In the genomic region with DNA sequence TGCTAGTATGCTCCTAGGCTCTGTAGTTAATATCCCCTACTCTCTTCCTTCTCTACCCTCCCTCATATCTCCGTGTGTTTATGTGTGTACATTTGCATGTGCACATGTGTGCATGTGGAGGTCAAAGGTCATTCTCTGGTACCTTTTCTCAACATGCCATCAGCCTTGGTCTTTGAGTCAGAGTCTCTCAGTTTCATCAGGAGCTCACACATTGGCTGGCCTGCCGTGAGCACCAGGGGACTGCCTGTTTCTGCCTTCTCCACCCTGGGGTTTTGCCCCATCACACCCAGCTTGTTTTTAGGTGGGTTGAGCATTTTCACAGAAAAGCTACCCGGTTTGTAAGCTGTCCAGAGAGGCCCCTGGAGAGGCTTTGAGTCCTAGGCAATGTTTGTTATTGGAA, we compare ENCODE assay signal across 33 mouse cellular contexts.
"Had no signal": no experiment of that assay in that cellular context is flagged by ENCODE, and none has a peak within 500 bp of the region (broad histone marks: within the 10 kb centered on the region; RNA-seq: fewer than 3 reads in every experiment).

No protein-coding gene starts in this region.

- H3K9ac ChIP-seq: heart, embryonic 12.5 days; heart, embryonic 13.5 days; heart, embryonic 15.5 days; hindbrain, embryonic 13.5 days; hindbrain, embryonic 14.5 days; hindbrain, embryonic 15.5 days; intestine, embryonic 15.5 days; kidney, embryonic 15.5 days had no signal

- H3K4me3 ChIP-seq: heart, adult 2 months; heart, embryonic 10.5 days; heart, embryonic 12.5 days; heart, embryonic 13.5 days; heart, embryonic 15.5 days; hindbrain, embryonic 13.5 days; hindbrain, embryonic 15.5 days; intestine, embryonic 15.5 days; kidney, embryonic 15.5 days; layer of hippocampus, adult 2 months had no signal

- H3K4me2 ChIP-seq: heart, embryonic 11.5 days; heart, embryonic 12.5 days; heart, embryonic 13.5 days; heart, embryonic 15.5 days; hindbrain, embryonic 13.5 days; hindbrain, embryonic 14.5 days; hindbrain, embryonic 15.5 days; intestine, embryonic 15.5 days; kidney, embryonic 15.5 days had no signal

- H3K4me1 ChIP-seq: heart, embryonic 12.5 days; heart, embryonic 13.5 days; heart, embryonic 15.5 days; hindbrain, embryonic 15.5 days; intestine, embryonic 15.5 days had no signal

- DNase-seq: heart, adult 2 months; heart, postnatal 10 days; heart, postnatal 14 days; heart, postnatal 36 days; kidney, adult 11 months; kidney, adult 18-20 months; kidney, adult 2 months; kidney, adult 8-10 months; kidney, adult 9 months; kidney, postnatal 10 days; kidney, postnatal 14 days; kidney, postnatal 25 days; kidney, postnatal 36 days; kidney, postnatal 4 days; layer of hippocampus, adult 9-11 months; layer of hippocampus, postnatal 36 days had no signal

- H3K36me3 ChIP-seq: heart, embryonic 10.5 days; heart, embryonic 12.5 days; heart, embryonic 13.5 days; heart, embryonic 15.5 days; hindbrain, embryonic 13.5 days; hindbrain, embryonic 15.5 days; intestine, embryonic 15.5 days; kidney, embryonic 15.5 days had no signal

- H3K27ac ChIP-seq: heart, adult 2 months; heart, embryonic 10.5 days; heart, embryonic 13.5 days; heart, embryonic 15.5 days; hindbrain, embryonic 14.5 days; hindbrain, embryonic 15.5 days; hindbrain, postnatal 0 days; intestine, embryonic 15.5 days; kidney, embryonic 15.5 days; kidney, postnatal 0 days; layer of hippocampus, adult 2 months had no signal

- H3K27me3 ChIP-seq: heart, embryonic 12.5 days; heart, embryonic 13.5 days; heart, embryonic 15.5 days; hindbrain, embryonic 13.5 days; hindbrain, embryonic 15.5 days; intestine, embryonic 15.5 days; kidney, embryonic 15.5 days had no signal

- ATAC-seq: hindbrain, embryonic 16.5 days; hindbrain, postnatal 0 days; inflammation-experienced regulatory T-cells, adult 6 months; intestine, embryonic 15.5 days; intestine, embryonic 16.5 days; intestine, postnatal 0 days had no signal

- H3K9me3 ChIP-seq: heart, embryonic 10.5 days; heart, embryonic 12.5 days; heart, embryonic 13.5 days; heart, embryonic 15.5 days; hindbrain, embryonic 13.5 days; hindbrain, embryonic 15.5 days; intestine, embryonic 15.5 days; kidney, embryonic 15.5 days had no signal
